Mouse (Mus musculus) C2C12 (cell line): ENCODE measurements around the gene Lrrc3b. TPM values are rescaled to one million over a fixed set of nuclear protein-coding genes. Genes with fewer than 3 reads are reported as not detected.

Source experiments
- H3K27me3 ChIP-seq: one replicate; pipeline ENCODE4 v1.6.1; 2011; ENCODE audit not compliant: control insufficient read depth, insufficient read depth, insufficient read length
- H3K36me3 ChIP-seq: one replicate; pipeline ENCODE4 v1.6.1; 2011; ENCODE audit not compliant: control insufficient read depth, insufficient read depth
- H3K4me3 ChIP-seq: one replicate; pipeline ENCODE4 v1.5.1; 2011; ENCODE audit warnings: mild to moderate bottlenecking, control low read depth; ENCODE audit not compliant: poor library complexity, insufficient read depth, severe bottlenecking
- H3K79me2 ChIP-seq: one replicate; pipeline ENCODE4 v1.6.1; 2011; ENCODE audit not compliant: control insufficient read depth, insufficient read depth
- H3K79me3 ChIP-seq: one replicate; pipeline ENCODE4 v1.6.1; 2011; ENCODE audit warnings: low read depth, control low read depth
- H3ac ChIP-seq: one replicate; pipeline ENCODE3; 2011; ENCODE audit warnings: low read depth; ENCODE audit not compliant: control insufficient read depth, insufficient read length
- CEBPB ChIP-seq: IDR thresholded peaks from one replicate; pipeline ENCODE4 v1.6.1; 2011; ENCODE audit warnings: low read depth, mild to moderate bottlenecking, control low read depth, moderate library complexity
- CTCF ChIP-seq: IDR thresholded peaks from one replicate; pipeline ENCODE4 v1.5.1; 2011; ENCODE audit not compliant: control insufficient read depth, insufficient read depth, insufficient read length
- FOSL1 ChIP-seq: IDR thresholded peaks from one replicate; pipeline ENCODE4 v1.8.0; 2011; ENCODE audit warnings: mild to moderate bottlenecking, low read length; ENCODE audit not compliant: poor library complexity, insufficient read depth, severe bottlenecking
- MAX ChIP-seq: IDR thresholded peaks from one replicate; pipeline ENCODE4 v1.6.1; 2011; ENCODE audit warnings: mild to moderate bottlenecking, control low read depth
- MYOD1 ChIP-seq: IDR thresholded peaks from one replicate; pipeline ENCODE4 v1.6.1; 2011; ENCODE audit warnings: low read depth; ENCODE audit not compliant: control insufficient read depth, insufficient read length
- MYOG ChIP-seq: IDR thresholded peaks from one replicate; pipeline ENCODE4 v1.6.1; 2011; ENCODE audit not compliant: control insufficient read depth, insufficient read length; ENCODE audit errors: extremely low read depth
- USF1 ChIP-seq: IDR thresholded peaks from one replicate; pipeline ENCODE4 v1.6.1; 2011; ENCODE audit warnings: low read depth, mild to moderate bottlenecking, control low read depth, moderate library complexity
- polyA plus RNA-seq: library from polyadenylated mRNA; unstranded; fragments of >200 nt; fragmentation: generic; extraction: Trizol; gene quantifications from one replicate; pipeline ENCODE4 v1.2.1, GENCODE M21; 2012; ENCODE audit warnings: missing spikeins

Lrrc3b gene
- polyA plus RNA-seq, 1 experiment, result not detected

GRCm38 (mm10) chr14:15383133-15383532 lies 55.7 kb downstream of the Lrrc3b start:
- Histone ChIP-seq H3K27me3 (no peaks in the 10 kb centered on the region), H3K79me2 (no peaks in the 10 kb centered on the region), H3K79me3 (no peaks in the 10 kb centered on the region), H3K36me3 (no peaks in the 10 kb centered on the region), H3ac (no peak overlapping the region), H3K4me3 (no peak overlapping the region)
- no peak for TF ChIP-seq CEBPB
- no peak for TF ChIP-seq MYOG
- TF ChIP-seq MAX, result no peak
- no peak for TF ChIP-seq CTCF
- no peak for TF ChIP-seq FOSL1
- no peak for TF ChIP-seq USF1
- TF ChIP-seq MYOD1, result no peak

- Histone ChIP-seq H3ac (no peak overlapping the region), H3K79me2 (no peaks in the 10 kb centered on the region), H3K27me3 (no peaks in the 10 kb centered on the region), H3K79me3 (no peaks in the 10 kb centered on the region), H3K4me3 (no peak overlapping the region), H3K36me3 (no peaks in the 10 kb centered on the region)
- no peak for TF ChIP-seq CTCF
- TF ChIP-seq MAX, result no peak
- TF ChIP-seq CEBPB, result no peak
- TF ChIP-seq FOSL1, result no peak
- TF ChIP-seq USF1, result no peak
- no peak for TF ChIP-seq MYOG
- no peak for TF ChIP-seq MYOD1
These were observed 61.4 kb downstream of the Lrrc3b start for GRCm38 (mm10) chr14:15377368-15377767.

GRCm38 (mm10) chr14:15376786-15377185 lies 62.0 kb downstream of the Lrrc3b start:
- Histone ChIP-seq H3K27me3 (no peaks in the 10 kb centered on the region), H3K36me3 (no peaks in the 10 kb centered on the region), H3K79me2 (no peaks in the 10 kb centered on the region), H3K4me3 (no peak overlapping the region), H3K79me3 (no peaks in the 10 kb centered on the region), H3ac (no peak overlapping the region)
- TF ChIP-seq MYOG (no peak), FOSL1 (no peak), MAX (no peak), USF1 (no peak), CEBPB (no peak), CTCF (no peak), MYOD1 (no peak)

- no peak for TF ChIP-seq MYOD1
- Histone ChIP-seq H3K4me3 (no peak overlapping the region), H3K79me2 (no peaks in the 10 kb centered on the region), H3K27me3 (no peaks in the 10 kb centered on the region), H3K79me3 (no peaks in the 10 kb centered on the region), H3K36me3 (no peaks in the 10 kb centered on the region), H3ac (no peak overlapping the region)
These were observed 64.5 kb downstream of the Lrrc3b start for GRCm38 (mm10) chr14:15374271-15374670.

- H3ac ChIP-seq, result no peak overlapping the region
- no peak for TF ChIP-seq CTCF
These were observed 65.8 kb downstream of the Lrrc3b start for GRCm38 (mm10) chr14:15372985-15373384.

GRCm38 (mm10) chr14:15365045-15365444 lies 73.7 kb downstream of the Lrrc3b start:
- Histone ChIP-seq H3K79me3 (no peaks in the 10 kb centered on the region), H3K4me3 (no peak overlapping the region), H3K36me3 (no peaks in the 10 kb centered on the region), H3ac (no peak overlapping the region), H3K79me2 (no peaks in the 10 kb centered on the region), H3K27me3 (no peaks in the 10 kb centered on the region)
- TF ChIP-seq MYOG (no peak), FOSL1 (no peak), USF1 (no peak), MYOD1 (no peak)

More at GRCm38 (mm10) chr14:15372985-15373384, 65.8 kb downstream of the Lrrc3b start:
- no peaks in the 10 kb centered on the region for H3K79me2 ChIP-seq
- no peaks in the 10 kb centered on the region for H3K36me3 ChIP-seq
- H3K4me3 ChIP-seq, result no peak overlapping the region
- no peaks in the 10 kb centered on the region for H3K79me3 ChIP-seq
- H3K27me3 ChIP-seq, result no peaks in the 10 kb centered on the region

- Histone ChIP-seq H3K79me3 (no peaks in the 10 kb centered on the region), H3K79me2 (no peaks in the 10 kb centered on the region), H3K4me3 (no peak overlapping the region), H3K27me3 (no peaks in the 10 kb centered on the region), H3K36me3 (no peaks in the 10 kb centered on the region), H3ac (no peak overlapping the region)
- no peak for TF ChIP-seq USF1
- no peak for TF ChIP-seq CTCF
- no peak for TF ChIP-seq FOSL1
- TF ChIP-seq MAX, result no peak
- TF ChIP-seq CEBPB, result no peak
- TF ChIP-seq MYOG, result no peak
- no peak for TF ChIP-seq MYOD1
These were observed 78.9 kb downstream of the Lrrc3b start for GRCm38 (mm10) chr14:15359893-15360292.
